Mouse (Mus musculus) liver, embryonic 11.5 days (tissue): ENCODE data around the gene Ksr1. TPM values are rescaled to one million over a fixed set of nuclear protein-coding genes. Genes with fewer than 3 reads are reported as not detected.

Source experiments
- ATAC-seq: fragments of 200-750 bp; cut with Nextera tagmentation; replicated peaks from 2 replicates; pipeline ENCODE4 v1.8.0; 2017; ENCODE audit warnings: moderate number of reproducible peaks, mild to moderate bottlenecking, moderate TSS enrichment, moderate library complexity; ENCODE audit not compliant: low FRiP score
- DNase-seq: peaks from one replicate; pipeline ENCODE4 v3.0.0-alpha.2; 2017; ENCODE audit warnings: low spot score
- H3K27ac ChIP-seq: fragments of 300-500 bp; sonication (generic); 2 replicates; pipeline ENCODE4 v1.5.1; 2014; ENCODE audit warnings: mild to moderate bottlenecking, low read depth, low read length, control low read depth
- H3K27me3 ChIP-seq: fragments of 300-500 bp; sonication (generic); replicated peaks from 2 replicates; pipeline ENCODE4 v1.6.1; 2014; ENCODE audit warnings: low read length, mixed read lengths; ENCODE audit not compliant: control insufficient read depth, insufficient read depth
- H3K36me3 ChIP-seq: fragments of 300-500 bp; sonication (generic); 2 replicates; pipeline ENCODE4 v1.6.1; 2014; ENCODE audit warnings: mild to moderate bottlenecking, low read length, moderate library complexity, mixed read lengths; ENCODE audit not compliant: control insufficient read depth, insufficient read depth
- H3K4me1 ChIP-seq: fragments of 300-500 bp; sonication (generic); replicated peaks from 2 replicates; pipeline ENCODE4 v1.6.1; 2014; ENCODE audit warnings: low read length, mixed read lengths; ENCODE audit not compliant: control insufficient read depth, insufficient read depth
- H3K4me2 ChIP-seq: fragments of 300-500 bp; sonication (generic); 2 replicates; pipeline ENCODE4 v1.6.1; 2014; ENCODE audit warnings: mild to moderate bottlenecking, control low read depth, moderate library complexity
- H3K4me3 ChIP-seq: fragments of 300-500 bp; sonication (generic); 2 replicates; pipeline ENCODE4 v1.5.1; 2014; ENCODE audit warnings: low read depth, low read length, control low read depth
- H3K9ac ChIP-seq: fragments of 300-500 bp; sonication (generic); 2 replicates; pipeline ENCODE4 v1.6.1; 2014; ENCODE audit warnings: low read depth, low read length, control low read depth
- H3K9me3 ChIP-seq: fragments of 300-500 bp; sonication (generic); 2 replicates; pipeline ENCODE4 v1.6.1; 2016; ENCODE audit warnings: low read length, inconsistent platforms, mixed read lengths; ENCODE audit not compliant: control insufficient read depth
- WGBS: fragments of 180-500 bp; shearing (Covaris S2); extraction: QIAGEN DNeasy Blood & Tissue Kit; methylation state at CpG from one replicate; pipeline ENCODE4 v1.1.7; 2014; 5-methylcytosine and 5-hydroxymethylcytosine counted together
- polyA plus RNA-seq: library from polyadenylated mRNA; unstranded; fragments of >200 nt; fragmentation: Nextera tagmentation; extraction: Ambion mirVana; gene quantifications from 2 replicates; pipeline ENCODE4 v1.2.1, GENCODE M21; 2014

The Ksr1 gene
- polyA plus RNA-seq, 1 experiment from 2014 or later = 5.0 TPM

GRCm38 (mm10) chr11:79050781-79051507 is 95.3 kb downstream of the Ksr1 start:
- no peak overlapping the region for H3K9ac ChIP-seq
- no peak for DNase-seq
- H3K4me1 ChIP-seq = peaks cover 43% of the 10 kb centered on the region
- WGBS = 40% methylated on average over 16 of the region's 16 CpGs
- H3K27me3 ChIP-seq = no peaks in the 10 kb centered on the region
- H3K4me2 ChIP-seq = peak overlapping the region; percentile 49
- peak overlapping the region; percentile 40; the same call in 1 of the 2 replicates for H3K27ac ChIP-seq
- no peak overlapping the region for H3K4me3 ChIP-seq
- no peaks in the 10 kb centered on the region for H3K36me3 ChIP-seq
- H3K9me3 ChIP-seq = no peaks in the 10 kb centered on the region
- 0 out of 2 replicates have a peak, but pooled peaks have one; percentile 35 for ATAC-seq

GRCm38 (mm10) chr11:79048906-79049305 is 97.3 kb downstream of the Ksr1 start:
- no peak overlapping the region for H3K4me2 ChIP-seq
- ATAC-seq = no peak
- 80% methylated on average over 4 of the region's 4 CpGs for WGBS
- H3K27ac ChIP-seq = no peak overlapping the region
- H3K36me3 ChIP-seq = peaks cover 3% of the 10 kb centered on the region
- H3K4me3 ChIP-seq = no peak overlapping the region
- peaks cover 28% of the 10 kb centered on the region for H3K4me1 ChIP-seq
- no peaks in the 10 kb centered on the region for H3K9me3 ChIP-seq
- no peak for DNase-seq
- H3K9ac ChIP-seq = no peak overlapping the region
- H3K27me3 ChIP-seq = no peaks in the 10 kb centered on the region

GRCm38 (mm10) chr11:79047180-79047727 is 99.0 kb downstream of the Ksr1 start:
- Histone ChIP-seq H3K9ac (no peak overlapping the region), H3K9me3 (no peaks in the 10 kb centered on the region), H3K36me3 (peaks cover 3% of the 10 kb centered on the region), H3K27ac (no peak overlapping the region), H3K4me2 (no peak overlapping the region), H3K4me1 (peaks cover 20% of the 10 kb centered on the region), H3K27me3 (no peaks in the 10 kb centered on the region), H3K4me3 (no peak overlapping the region)
- DNase-seq = no peak
- ATAC-seq = no peak
- WGBS = 77% methylated on average over 11 of the region's 11 CpGs

DNA sequence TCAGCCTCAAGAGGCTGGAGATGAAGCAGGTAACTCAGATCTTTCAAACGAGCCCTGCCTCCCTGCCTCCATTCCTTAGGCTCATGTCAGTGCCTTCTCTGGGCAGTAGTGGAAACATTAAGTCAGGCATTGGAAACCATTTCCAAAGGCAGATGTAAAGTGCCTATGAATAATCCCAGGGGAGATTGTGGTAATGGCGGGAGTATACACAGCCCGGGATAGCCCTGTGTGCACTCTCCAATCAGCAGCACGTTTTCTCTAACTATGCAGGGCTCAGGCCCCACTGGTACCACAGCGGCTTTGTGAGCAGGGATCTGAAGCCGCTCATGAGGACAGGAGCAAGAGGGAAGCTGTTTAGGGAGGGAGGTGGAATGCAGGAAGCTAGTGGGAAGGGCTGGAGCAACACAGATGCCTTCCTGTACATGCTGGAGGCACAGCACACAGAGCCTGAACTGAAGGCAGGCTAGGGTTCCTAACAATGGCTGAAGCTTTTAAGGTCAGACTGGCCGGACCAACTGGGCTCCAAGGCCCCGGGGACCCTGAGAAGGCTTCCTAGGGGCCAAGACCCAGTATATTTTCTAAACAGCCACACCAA is 99.5 kb downstream of the Ksr1 start:
- no peaks in the 10 kb centered on the region for H3K27me3 ChIP-seq
- H3K4me1 ChIP-seq = peaks cover 16% of the 10 kb centered on the region
- ATAC-seq = no peak
- no peak overlapping the region; the same call in 1 of the 2 replicates for H3K27ac ChIP-seq
- DNase-seq = no peak
- no peak overlapping the region for H3K4me3 ChIP-seq
- 73% methylated on average over 8 of the region's 8 CpGs for WGBS
- peaks cover 3% of the 10 kb centered on the region for H3K36me3 ChIP-seq
- H3K4me2 ChIP-seq = no peak overlapping the region
- H3K9ac ChIP-seq = no peak overlapping the region
- no peaks in the 10 kb centered on the region for H3K9me3 ChIP-seq

DNA sequence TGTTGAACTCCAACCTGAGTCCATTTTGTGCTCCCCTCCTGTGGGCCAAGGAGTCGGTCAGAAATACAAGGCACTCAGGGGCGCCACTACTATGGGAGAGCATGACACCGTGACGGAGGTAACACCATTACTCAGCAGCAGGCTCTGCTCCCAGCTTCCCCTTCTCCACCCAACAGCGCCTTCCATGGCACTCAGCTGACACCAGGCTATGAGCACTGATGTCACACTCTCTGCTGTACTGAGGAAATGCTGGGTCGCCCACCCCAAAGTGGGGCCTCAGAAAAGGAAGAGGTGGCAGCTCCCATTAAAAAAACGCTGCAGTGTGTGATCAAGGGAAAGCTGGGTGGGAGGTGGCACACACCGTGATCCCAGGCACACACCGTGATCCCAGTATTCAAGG is 101.0 kb downstream of the Ksr1 start:
- H3K4me1 ChIP-seq = peaks cover 1% of the 10 kb centered on the region
- H3K9me3 ChIP-seq = no peaks in the 10 kb centered on the region
- no peaks in the 10 kb centered on the region for H3K27me3 ChIP-seq
- H3K9ac ChIP-seq = no peak overlapping the region
- H3K36me3 ChIP-seq = peaks cover 11% of the 10 kb centered on the region
- no peak for ATAC-seq
- no peak for DNase-seq
- no peak overlapping the region for H3K4me3 ChIP-seq
- no peak overlapping the region for H3K27ac ChIP-seq
- 73% methylated on average over 9 of the region's 9 CpGs for WGBS
- H3K4me2 ChIP-seq = no peak overlapping the region

GRCm38 (mm10) chr11:79044798-79045197 is 101.4 kb downstream of the Ksr1 start:
- DNase-seq (no peak), ATAC-seq (no peak)
- Histone ChIP-seq H3K9me3 (no peaks in the 10 kb centered on the region), H3K9ac (no peak overlapping the region), H3K4me3 (no peak overlapping the region), H3K27ac (no peak overlapping the region), H3K27me3 (no peaks in the 10 kb centered on the region), H3K36me3 (peaks cover 11% of the 10 kb centered on the region), H3K4me2 (no peak overlapping the region), H3K4me1 (no peaks in the 10 kb centered on the region)
- 94% methylated on average over 25 of the region's 25 CpGs for WGBS

DNA sequence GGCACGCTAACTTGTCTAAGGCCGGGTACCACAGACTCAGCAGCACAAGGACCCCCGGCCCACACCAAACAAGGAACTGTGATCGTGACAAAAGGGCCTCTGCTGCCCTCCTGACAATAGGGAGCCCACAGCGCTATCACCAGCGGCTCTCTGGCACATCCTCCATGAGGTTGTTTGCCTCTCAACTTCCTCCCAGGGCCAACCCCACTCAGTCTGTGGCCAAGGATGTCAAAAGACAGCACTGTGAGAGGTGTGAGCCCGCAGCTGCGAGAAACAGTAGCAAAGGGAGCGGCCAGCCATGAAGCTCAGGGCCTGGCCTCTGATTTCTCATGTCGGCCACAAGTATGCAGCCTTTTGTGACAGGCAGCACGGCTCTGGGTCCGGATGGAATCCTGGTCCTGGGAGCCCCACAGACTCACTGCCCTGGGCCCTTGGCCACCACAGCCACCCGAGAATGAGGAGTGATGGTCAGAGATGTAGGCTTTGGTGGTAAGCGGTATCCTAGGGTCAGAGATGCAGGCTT is 104.2 kb downstream of the Ksr1 start:
- no peak overlapping the region for H3K27ac ChIP-seq
- 78% methylated on average over 14 of the region's 14 CpGs for WGBS
- peaks cover 2% of the 10 kb centered on the region for H3K4me1 ChIP-seq
- ATAC-seq (no peak), DNase-seq (no peak)
- H3K9me3 ChIP-seq = no peaks in the 10 kb centered on the region
- peaks cover 11% of the 10 kb centered on the region for H3K36me3 ChIP-seq
- no peak overlapping the region for H3K9ac ChIP-seq
- H3K27me3 ChIP-seq = no peaks in the 10 kb centered on the region
- no peak overlapping the region for H3K4me3 ChIP-seq
- H3K4me2 ChIP-seq = no peak overlapping the region

DNA sequence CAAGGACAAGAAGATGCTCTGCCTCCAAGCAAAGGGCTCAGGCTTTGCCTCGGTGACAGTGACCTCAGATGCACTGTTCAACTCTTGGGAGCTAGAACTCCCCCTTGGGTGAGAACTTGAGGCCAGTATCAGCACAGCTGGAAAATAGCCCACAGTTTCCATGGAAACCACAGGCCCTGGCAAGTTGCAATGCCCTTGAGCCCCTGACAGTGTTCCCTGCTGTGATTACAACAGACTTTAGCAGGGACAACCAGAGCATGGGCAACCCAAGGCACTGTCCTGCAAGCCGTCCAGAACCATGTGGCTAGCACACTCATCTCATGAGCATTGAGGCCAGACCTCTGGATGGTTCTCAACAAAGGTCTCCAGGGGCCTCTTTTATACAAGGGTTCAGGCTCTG is 106.7 kb downstream of the Ksr1 start:
- Histone ChIP-seq H3K36me3 (peaks cover 8% of the 10 kb centered on the region; the same call in 1 of the 2 replicates), H3K9ac (no peak overlapping the region)

More for the DNA sequence above, 106.7 kb downstream of the Ksr1 start:
- H3K27ac ChIP-seq = no peak overlapping the region
- no peaks in the 10 kb centered on the region for H3K27me3 ChIP-seq
- ATAC-seq (no peak), DNase-seq (no peak)
- H3K4me1 ChIP-seq = peaks cover 5% of the 10 kb centered on the region
- no peak overlapping the region for H3K4me3 ChIP-seq
- H3K4me2 ChIP-seq = no peak overlapping the region
- no peaks in the 10 kb centered on the region for H3K9me3 ChIP-seq
- 78% methylated on average over 2 of the region's 2 CpGs for WGBS
